Mouse (Mus musculus): ENCODE data around the gene Agr2.

Gene Agr2

GRCm38 (mm10) chr12:35992711-35993110, at the start of gene Agr2:
Gene Agr2 (plus strand): TSS chr12:35992907.
- DNase-seq (ENCODE audit: low spot score in 2 of 2): no peak

DNA sequence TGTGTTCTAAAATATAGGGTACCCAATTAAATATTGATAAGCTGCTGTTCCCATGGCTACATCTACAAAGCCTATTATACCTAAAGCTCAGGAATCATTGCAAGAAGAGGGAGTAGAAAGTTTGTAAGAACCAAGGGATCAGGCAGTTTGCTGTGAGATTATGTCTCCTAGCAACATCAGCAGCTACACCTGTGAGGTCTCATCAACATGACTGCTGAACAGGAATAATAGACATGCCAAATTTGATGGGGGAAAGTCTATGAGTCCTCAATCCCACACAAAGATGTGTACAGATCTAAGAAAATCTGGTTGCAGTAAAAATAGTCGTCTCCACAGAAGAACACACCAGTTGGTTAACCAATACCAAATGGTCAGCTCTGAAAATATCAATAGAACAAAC, 41.0 kb upstream of the Agr2 start:
- no peak for DNase-seq (ENCODE audit: low spot score in 2 of 2)

- no peak for DNase-seq (ENCODE audit: low spot score in 2 of 2)
Measured at GRCm38 (mm10) chr12:35957235-35957634, 35.5 kb upstream of the Agr2 start.

DNA sequence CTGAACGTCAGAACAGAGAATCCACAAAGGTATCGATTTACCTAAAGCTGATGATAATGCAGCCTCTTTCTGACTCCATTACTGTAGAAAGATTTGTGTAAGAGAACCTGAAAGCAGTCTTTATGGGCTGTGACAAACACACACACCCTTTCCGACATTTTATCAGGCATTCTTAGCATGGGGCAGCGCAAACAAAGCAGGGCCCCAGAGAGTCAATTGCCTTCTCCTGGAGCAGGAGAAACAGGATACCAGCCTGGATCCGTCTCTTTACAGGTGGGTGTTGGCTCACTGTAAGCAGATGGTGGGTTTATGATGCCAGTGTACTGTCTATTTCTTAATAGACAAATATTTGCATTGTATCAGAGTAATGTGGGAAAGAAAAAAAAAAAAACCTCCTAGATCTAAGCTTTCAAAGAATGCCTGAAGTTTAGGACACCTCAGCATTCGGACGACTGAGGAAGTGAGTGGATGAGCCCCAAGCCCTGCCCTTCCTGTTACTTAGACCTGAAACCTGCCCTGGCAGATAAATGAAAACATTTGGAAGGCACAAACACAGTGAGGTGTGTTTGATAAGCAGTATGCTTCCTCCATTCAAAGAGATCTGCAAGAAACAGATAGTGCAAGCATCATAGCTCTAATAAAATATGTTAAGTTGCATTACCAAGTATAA, 26.5 kb upstream of the Agr2 start:
- no peak for DNase-seq (ENCODE audit: low spot score in 2 of 2)

- no peak for DNase-seq (ENCODE audit: low spot score in 2 of 2)
Measured at GRCm38 (mm10) chr12:35966768-35967141, 26.0 kb upstream of the Agr2 start.

GRCm38 (mm10) chr12:35975898-35976297, 16.8 kb upstream of the Agr2 start:
- no peak for DNase-seq (ENCODE audit: low spot score in 2 of 2)

DNA sequence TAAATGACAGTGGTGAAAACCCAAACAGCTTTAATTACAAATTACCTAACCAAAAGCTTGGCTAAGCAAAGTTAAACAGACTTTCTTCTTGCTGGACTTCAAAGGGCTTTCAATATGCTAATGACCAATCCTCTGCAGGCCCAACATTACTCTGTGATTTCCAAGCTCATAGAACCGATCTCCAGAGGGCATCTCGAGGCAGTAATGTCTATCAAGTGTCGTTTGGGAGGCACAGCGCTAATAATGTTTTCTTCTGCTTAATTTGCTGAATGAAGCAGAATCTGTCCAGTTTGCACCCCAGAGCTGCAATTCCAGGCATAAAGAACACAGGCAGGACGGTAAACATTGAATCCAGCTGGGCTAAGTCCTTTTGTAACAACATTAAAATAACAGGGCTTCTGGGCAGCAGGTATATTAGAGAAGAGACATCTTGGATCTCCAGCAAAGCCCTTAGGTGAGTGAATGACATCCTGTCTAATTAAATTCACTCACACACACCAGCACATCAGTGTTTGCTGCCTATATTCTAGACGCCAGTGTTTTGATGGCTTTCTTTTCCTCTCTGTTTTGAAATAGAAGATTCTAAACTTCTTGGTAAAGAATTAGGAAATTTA, 15.0 kb upstream of the Agr2 start:
- DNase-seq (ENCODE audit: low spot score in 2 of 2): no peak

- no peak for DNase-seq (ENCODE audit: low spot score in 2 of 2)
Measured at GRCm38 (mm10) chr12:35979625-35980024, 13.1 kb upstream of the Agr2 start.

- DNase-seq (ENCODE audit: low spot score in 2 of 2): no peak
Measured at GRCm38 (mm10) chr12:35981732-35982360, 10.9 kb upstream of the Agr2 start.

DNA sequence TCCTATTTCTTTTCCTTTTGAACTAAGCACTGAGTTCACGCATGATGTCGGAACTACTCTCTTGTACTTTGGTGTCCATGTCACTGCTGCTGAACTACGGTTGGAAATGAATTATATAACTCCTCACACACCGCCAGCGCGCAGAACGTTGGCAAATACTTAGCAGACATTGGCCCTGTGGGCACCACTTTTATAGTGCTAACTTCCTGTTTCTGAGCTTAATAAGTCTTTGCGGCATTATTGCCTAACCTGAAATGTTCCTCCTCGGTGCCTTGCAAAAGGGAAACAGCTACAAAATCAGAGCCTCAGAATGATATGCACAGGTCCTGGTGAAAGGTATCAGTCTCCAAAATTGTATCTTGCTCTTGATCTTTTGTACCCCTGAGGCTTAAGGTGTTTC, 9.2 kb upstream of the Agr2 start:
- DNase-seq (ENCODE audit: low spot score in 2 of 2): no peak

- no peak for DNase-seq (ENCODE audit: low spot score in 2 of 2)
Measured at GRCm38 (mm10) chr12:35984743-35985142, 8.0 kb upstream of the Agr2 start.

- DNase-seq (ENCODE audit: low spot score in 2 of 2): no peak
Measured at GRCm38 (mm10) chr12:35993583-35993982, 876 bp downstream of the Agr2 start.

DNA sequence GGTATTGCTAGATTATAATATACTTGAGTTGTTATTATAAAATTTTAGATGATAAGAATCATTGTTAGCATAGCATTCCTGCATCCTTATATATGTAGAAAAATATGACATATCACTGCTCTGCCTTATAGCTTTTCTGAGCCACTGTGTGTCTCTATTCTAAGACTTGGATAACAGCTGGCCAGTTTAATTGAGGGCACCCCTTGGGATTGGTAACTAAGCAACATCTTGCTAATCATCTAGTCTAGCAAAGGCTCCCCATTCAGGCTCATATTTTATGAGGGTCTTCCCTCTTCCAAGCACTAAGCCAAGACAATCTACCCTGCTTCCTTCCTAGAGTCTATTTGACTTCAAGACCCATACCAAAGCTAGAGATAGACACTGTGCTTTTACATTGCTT, 1.4 kb downstream of the Agr2 start:
- DNase-seq (ENCODE audit: low spot score in 2 of 2): no peak

- peak in 1 of 2 experiments; percentile 26 for DNase-seq (ENCODE audit: low spot score in 2 of 2)
Measured at GRCm38 (mm10) chr12:35995799-35996198, 3.1 kb downstream of the Agr2 start.

- DNase-seq (ENCODE audit: low spot score in 2 of 2): no peak
Measured at GRCm38 (mm10) chr12:36004714-36005113, 12.0 kb downstream of the Agr2 start.

DNA sequence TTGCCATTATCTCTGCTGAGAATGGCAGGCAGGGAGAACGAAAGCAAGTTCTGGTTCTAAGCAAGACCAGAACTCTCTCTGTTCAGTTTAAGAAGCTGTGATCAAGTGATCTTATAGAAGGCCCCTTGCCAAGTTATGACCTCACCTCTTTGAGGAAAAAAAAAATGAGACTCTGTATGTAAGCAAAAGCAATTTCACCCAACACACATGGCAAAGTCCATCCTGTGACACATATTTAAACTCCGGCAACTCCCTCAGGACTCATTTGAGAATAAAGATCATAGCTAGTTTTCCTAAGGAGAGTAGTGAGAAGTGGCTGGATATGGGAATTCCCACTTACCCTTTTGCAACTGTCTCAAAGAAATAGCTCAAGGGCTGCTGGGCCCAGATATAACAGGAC, 14.9 kb downstream of the Agr2 start:
- no peak for DNase-seq (ENCODE audit: low spot score in 2 of 2)

DNA sequence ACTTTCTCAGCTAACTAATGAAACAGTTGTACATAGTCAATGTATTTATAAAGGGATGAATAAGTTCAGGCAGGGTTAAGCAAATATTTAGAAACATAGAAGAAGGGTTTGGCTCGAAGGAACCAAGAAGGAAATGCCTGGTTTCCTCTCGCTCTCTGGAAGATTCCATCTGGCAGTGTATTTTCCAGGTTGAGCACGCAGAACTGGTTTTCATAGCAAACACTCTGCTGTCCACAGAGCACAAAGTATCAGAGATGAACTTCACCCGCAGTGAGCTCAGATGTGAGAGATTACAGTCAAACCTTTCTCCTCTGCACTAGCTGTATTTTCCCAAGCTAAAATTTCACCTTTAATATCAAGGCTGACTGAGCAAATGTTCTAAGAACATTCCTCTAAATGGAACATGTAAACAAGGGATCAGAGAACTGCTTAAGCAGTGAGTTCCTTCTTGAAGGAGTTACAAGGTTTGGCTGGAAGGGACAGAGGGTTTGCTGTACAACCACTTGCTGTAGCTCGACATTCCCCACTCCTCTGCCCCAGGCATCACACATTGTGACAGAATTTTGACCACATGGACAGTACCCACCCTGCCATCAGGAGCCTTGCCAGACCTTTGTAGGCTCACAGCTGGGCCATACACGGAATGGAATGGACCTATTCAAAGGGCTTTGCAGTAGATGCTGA, 15.8 kb downstream of the Agr2 start:
- no peak for DNase-seq (ENCODE audit: low spot score in 2 of 2)

DNA sequence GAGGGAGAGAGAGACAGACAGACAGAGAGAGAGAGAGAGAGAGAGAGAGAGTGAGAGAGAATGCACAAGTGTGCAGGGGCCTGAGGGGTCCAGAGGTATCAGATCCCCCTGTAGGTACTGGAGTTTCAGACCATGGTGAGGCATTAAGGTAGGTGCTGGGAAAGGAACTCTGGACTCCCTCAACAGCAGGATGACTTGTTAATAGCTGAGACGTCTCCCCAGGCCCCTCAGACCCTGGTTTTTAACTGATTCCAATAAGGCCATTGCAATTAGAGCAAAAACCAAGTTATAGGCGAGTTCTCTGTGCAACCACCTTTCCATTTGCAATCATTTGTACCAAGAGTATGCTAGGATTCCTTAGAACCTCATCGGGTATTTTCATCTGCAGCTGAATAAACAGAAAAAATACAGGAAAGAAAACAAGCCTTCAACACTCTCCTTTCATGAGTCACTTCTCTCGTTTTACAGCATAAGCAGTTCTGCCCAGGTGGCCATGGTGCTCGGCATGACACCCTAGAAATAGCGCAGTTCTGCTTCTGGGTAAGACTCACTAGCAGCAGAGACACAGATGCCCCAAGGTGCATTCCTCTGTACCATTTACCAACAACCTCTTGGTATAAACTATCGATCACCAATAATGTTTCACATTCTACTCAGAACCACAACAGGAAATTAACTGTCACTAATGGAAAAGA, 20.7 kb downstream of the Agr2 start:
- no peak for DNase-seq (ENCODE audit: low spot score in 2 of 2)

DNA sequence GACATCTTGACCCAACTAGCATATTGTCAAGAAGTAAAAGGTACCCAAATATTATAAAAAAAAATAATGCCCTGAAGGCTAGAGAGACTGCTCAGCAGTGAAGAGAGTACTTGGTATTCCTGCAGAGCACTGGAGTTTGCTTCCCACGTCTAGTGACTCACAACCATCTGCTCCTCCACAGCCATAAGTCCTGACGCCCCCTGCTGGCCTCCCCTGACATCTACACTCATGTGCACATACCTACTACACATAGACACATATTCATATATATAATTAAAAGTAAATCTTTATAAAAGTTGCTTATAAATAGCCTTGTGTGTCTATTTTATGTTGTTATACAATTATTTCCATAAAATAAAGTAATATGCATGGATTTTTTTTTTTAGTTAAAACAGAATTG, 25.1 kb downstream of the Agr2 start:
- DNase-seq (ENCODE audit: low spot score in 2 of 2): no peak

DNA sequence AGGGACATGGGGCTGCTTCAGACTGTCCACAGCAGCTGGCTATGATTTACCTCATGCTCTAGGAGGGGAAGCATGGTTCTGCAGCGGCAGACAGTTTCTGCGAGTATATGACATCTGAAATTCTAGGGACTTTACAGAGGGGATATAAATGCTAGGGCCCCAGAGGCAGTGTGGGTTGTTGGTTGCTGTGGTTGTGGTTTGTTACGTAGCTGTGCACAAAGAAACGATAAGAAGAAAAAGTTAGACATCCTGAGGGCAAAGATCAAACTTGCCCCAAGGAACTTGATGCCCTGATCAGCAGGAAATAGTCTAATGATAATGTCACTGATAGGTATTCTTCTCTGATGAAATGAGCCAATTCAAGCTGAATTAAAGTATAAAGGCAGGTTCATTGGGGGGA, 26.9 kb downstream of the Agr2 start:
- no peak for DNase-seq (ENCODE audit: low spot score in 2 of 2)

DNA sequence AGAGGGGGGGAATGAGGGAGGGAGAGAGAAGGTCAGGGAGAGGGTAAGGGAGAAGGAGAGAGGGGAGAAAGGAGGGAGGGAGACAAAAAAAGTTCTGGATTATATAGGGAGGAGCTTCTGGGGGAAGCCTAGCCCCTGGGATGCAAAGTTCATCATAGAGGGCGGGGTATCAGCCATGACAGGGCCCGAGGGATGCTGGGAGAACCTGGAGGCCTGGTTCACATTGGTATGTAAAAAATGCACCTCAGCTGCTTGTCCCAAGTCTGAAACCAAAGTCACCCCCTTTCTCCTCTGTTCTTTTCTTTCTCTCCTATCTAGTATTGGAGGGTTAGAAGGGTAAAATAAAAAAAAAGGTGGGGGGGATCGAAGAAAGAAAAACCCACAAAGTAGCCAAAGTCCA, 27.4 kb downstream of the Agr2 start:
- DNase-seq (ENCODE audit: low spot score in 2 of 2): no peak

- DNase-seq (ENCODE audit: low spot score in 2 of 2): no peak
Measured at GRCm38 (mm10) chr12:36020710-36021109, 28.0 kb downstream of the Agr2 start.

All from frontal cortex, postnatal 36 days (tissue).